Mouse (Mus musculus) embryonic facial prominence, embryonic 12.5 days (tissue): Measurements from ENCODE around the gene Gm20521. TPM values are rescaled to one million over a fixed set of nuclear protein-coding genes. Genes with fewer than 3 reads are reported as not detected.

Experiments
- ATAC-seq: fragments of 200-750 bp; cut with Nextera tagmentation; 2 replicates; pipeline ENCODE4 v1.8.0; 2017; ENCODE audit not compliant: insufficient number of reproducible peaks, insufficient read depth, low FRiP score, low TSS enrichment
- H3K27ac ChIP-seq: fragments of 300-500 bp; sonication (generic); 2 replicates; pipeline ENCODE4 v1.5.1; 2016; ENCODE audit warnings: mild to moderate bottlenecking
- H3K27me3 ChIP-seq: fragments of 300-500 bp; sonication (generic); 2 replicates; pipeline ENCODE4 v1.6.1; 2016; ENCODE audit warnings: mild to moderate bottlenecking, moderate library complexity
- H3K36me3 ChIP-seq: fragments of 300-500 bp; sonication (generic); 2 replicates; pipeline ENCODE4 v1.6.1; 2016; ENCODE audit warnings: mild to moderate bottlenecking
- H3K4me1 ChIP-seq: fragments of 300-500 bp; sonication (generic); 2 replicates; pipeline ENCODE4 v1.6.1; 2016
- H3K4me2 ChIP-seq: fragments of 300-500 bp; sonication (generic); replicated peaks from 2 replicates; pipeline ENCODE4 v1.6.1; 2016; ENCODE audit warnings: mild to moderate bottlenecking, moderate library complexity
- H3K4me3 ChIP-seq: fragments of 300-500 bp; sonication (generic); 2 replicates; pipeline ENCODE4 v1.5.1; 2016; ENCODE audit warnings: mild to moderate bottlenecking
- H3K9ac ChIP-seq: fragments of 300-500 bp; sonication (generic); 2 replicates; pipeline ENCODE4 v1.6.1; 2016; ENCODE audit warnings: mild to moderate bottlenecking, moderate library complexity
- H3K9me3 ChIP-seq: fragments of 300-500 bp; sonication (generic); 2 replicates; pipeline ENCODE4 v1.6.1; 2016; ENCODE audit warnings: mild to moderate bottlenecking, moderate library complexity
- WGBS: fragments of 180-500 bp; shearing (Covaris S2); methylation state at CpG from one replicate; pipeline ENCODE4 v1.1.7; 2016; 5-methylcytosine and 5-hydroxymethylcytosine counted together
- polyA plus RNA-seq: library from polyadenylated mRNA; unstranded; fragments of >200 nt; fragmentation: Nextera tagmentation; extraction: Ambion mirVana; gene quantifications from 2 replicates; pipeline ENCODE4 v1.2.1, GENCODE M21; 2016

The Gm20521 gene
- polyA plus RNA-seq, 1 experiment from 2014 or later = 0.24 TPM

DNA sequence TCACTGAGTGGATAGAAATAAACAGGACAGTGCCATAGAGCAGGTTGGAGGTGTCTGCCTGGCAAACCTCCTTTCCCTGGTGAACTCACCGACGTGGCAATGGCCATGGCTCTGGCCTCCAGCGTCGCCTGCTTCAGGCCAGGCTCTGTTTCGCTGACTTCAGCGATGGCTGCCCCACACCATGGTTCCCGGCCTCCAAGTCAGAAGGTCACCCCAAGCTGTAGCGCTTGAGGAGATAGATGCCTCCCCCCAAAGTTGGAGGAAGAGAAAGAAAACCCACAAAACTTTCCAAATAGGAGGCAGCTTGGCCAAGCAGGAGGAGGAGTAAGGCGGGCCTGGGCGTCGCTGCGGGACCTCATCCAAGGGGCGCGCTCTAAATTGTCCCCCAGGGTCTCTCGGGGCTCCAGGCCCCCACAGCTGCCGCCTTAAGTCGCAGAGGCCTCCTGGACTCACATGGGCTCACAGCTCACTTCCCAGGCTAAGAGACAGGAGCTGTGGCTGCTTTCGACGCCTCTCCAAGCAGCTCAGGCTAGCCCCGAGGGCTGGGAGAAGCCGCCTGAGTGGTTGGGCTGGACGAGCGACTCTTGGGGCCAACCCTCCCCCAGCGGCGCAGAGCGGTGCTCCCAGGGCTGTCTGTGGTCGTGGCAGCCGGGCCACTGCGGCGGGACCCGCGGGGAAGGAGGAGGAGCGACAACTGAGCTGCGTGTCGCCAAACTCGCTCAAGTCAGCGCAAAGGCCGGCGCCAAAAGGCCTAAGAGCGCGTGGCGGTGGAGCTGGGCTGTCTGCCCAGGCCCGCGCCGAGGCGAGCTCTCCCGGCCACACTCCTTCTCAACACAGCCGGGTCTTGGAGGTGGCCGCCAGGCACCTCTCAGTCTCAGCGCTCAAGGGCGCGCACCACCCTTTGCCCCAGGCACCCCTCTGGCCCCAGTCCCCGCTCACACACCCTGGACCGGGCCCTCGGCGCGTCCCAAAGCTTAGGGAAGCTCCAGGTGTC lies 42.4 kb downstream of the Gm20521 start, which contains the start of gene Efs:
Gene Efs, minus strand, starts transcription at position 778 of the 994 bp plus-strand sequence.
- Histone ChIP-seq H3K4me1 (peaks cover 30% of the 10 kb centered on the region), H3K9ac (peak within 1 kb of the TSS; percentile 84), H3K9me3 (peaks cover 17% of the 10 kb centered on the region), H3K4me3 (peak within 1 kb of the TSS; percentile 51), H3K4me2 (peak within 1 kb of the TSS; percentile 71), H3K27ac (peak within 1 kb of the TSS; percentile 99), H3K27me3 (no peaks in the 10 kb centered on the region), H3K36me3 (peaks cover 20% of the 10 kb centered on the region)
- 1% methylated on average over 57 of the region's 57 CpGs for WGBS
- ATAC-seq = peak; percentile 53

DNA sequence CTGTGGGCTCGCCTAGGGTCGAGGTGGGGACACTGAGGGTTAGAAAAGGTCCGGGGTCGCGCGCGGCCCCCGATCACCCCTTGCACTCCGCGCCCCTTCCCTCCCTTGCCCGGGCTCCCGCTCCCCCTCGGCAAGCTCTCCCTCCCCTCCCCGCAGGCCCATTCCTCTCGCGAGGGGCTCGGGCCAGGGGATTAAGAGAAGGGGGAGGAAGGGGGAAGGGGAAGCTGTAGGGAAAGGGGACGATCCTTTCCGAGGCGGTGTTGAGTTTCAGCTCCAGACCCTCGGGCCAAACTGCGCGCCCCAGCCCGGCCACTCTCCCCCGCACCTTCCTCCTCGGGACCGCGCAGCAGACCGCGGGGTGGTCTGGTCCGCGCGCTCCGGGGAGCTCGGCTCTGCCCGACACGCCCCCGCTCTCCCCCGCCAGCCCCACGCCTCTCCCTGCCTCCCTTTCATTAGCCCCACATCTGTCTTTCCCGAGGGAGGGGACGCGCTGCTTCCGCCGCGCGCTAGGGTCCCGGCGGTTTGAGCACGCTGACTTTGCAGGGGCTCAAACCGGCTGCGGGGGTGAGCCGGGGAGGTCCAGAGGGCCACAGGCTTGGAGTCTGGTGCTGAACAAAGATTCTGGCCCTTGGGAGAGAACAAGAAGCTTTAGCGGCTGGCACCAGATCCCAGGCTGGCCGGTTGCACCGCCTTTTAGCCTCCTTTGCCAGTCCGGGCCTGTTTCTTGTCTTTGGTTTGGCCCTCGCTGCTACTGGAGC lies 43.3 kb downstream of the Gm20521 start:
- peak; percentile 76 for ATAC-seq
- H3K9ac ChIP-seq = peak overlapping the region; percentile 84
- peaks cover 30% of the 10 kb centered on the region for H3K4me1 ChIP-seq
- peak overlapping the region; percentile 51 for H3K4me3 ChIP-seq
- no peaks in the 10 kb centered on the region for H3K27me3 ChIP-seq
- peaks cover 8% of the 10 kb centered on the region for H3K9me3 ChIP-seq
- peak overlapping the region; percentile 71 for H3K4me2 ChIP-seq
- H3K27ac ChIP-seq = peak overlapping the region; percentile 99
- peaks cover 10% of the 10 kb centered on the region for H3K36me3 ChIP-seq
- WGBS = under 1% methylated on average over 52 of the region's 58 CpGs

DNA sequence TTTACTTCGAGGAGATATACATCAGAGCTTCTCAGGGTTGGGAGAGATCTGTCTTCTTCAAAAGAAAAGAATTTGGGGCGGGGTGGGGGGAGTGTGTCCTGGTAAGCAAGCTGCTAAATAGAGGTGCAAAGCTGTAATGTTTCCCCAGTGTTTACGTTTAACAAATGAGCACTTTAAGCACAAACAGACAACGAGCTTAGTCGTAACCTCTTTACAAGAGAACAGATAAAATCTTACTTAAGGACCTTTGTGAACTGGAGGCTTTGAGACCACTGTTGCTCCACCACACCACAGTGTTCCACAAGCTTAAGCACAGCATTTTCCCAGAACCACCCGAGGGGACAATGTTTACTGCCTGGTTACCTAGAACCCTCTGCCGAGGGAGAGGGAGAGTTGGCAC lies 44.1 kb downstream of the Gm20521 start:
- peaks cover 30% of the 10 kb centered on the region for H3K4me1 ChIP-seq
- peak overlapping the region; percentile 51 for H3K4me3 ChIP-seq
- 12% methylated on average over 7 of the region's 7 CpGs for WGBS
- peaks cover 3% of the 10 kb centered on the region for H3K36me3 ChIP-seq
- peak overlapping the region; percentile 84 for H3K9ac ChIP-seq
- ATAC-seq = no peak
- no peaks in the 10 kb centered on the region for H3K27me3 ChIP-seq
- 0 out of 2 replicates have a peak, but pooled peaks cover under 1% of the 10 kb centered on the region for H3K9me3 ChIP-seq
- H3K4me2 ChIP-seq = peak overlapping the region; percentile 71
- H3K27ac ChIP-seq = peak overlapping the region; percentile 99

DNA sequence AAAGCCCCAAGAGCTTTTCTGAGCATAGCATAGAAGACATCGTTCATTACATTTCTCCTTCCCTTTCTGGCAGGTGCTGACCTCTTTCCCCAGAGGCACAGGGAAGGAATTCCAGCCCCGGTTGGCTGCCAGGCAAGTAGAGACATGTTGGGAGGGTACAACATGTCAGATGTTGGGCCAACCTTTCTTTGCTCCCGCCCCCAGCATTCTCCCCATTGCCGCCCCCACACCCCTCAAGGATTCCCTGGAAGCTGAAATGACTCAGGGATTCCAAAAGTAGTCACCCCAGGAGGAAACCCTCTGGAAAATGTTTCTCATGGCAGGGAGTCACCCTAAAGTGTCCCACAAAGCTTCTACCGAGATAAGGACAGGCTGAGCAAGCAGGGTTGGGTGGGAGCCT lies 46.6 kb downstream of the Gm20521 start:
- Histone ChIP-seq H3K27me3 (no peaks in the 10 kb centered on the region), H3K4me2 (no peak overlapping the region), H3K9me3 (no peaks in the 10 kb centered on the region), H3K36me3 (no peaks in the 10 kb centered on the region), H3K9ac (no peak overlapping the region), H3K27ac (no peak overlapping the region), H3K4me1 (peaks cover 24% of the 10 kb centered on the region), H3K4me3 (no peak overlapping the region)
- WGBS = 67% methylated on average over 5 of the region's 5 CpGs
- ATAC-seq = no peak

DNA sequence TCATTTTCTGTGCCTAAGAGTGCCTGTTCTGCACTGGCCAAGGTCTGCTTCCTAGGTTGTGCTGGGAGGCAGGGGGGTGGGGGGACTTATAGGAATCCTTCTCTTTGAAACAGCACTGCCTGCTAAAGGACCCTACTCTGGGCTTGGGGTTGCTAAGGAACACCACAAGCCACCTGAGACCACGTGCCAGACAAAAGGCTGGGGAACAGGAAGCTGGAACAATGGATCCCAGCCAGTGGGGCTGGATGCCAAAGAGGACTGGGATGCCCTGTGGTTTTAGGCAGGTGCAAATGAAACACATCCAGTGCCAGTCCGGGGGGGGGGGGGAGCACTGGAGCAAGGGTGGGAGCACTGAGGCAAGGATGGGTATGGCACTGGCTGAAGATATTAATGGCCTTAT lies 47.2 kb downstream of the Gm20521 start:
- no peak overlapping the region for H3K4me2 ChIP-seq
- peaks cover 19% of the 10 kb centered on the region for H3K4me1 ChIP-seq
- no peaks in the 10 kb centered on the region for H3K27me3 ChIP-seq
- 26% methylated on average over 2 of the region's 2 CpGs for WGBS
- no peak overlapping the region for H3K4me3 ChIP-seq
- H3K27ac ChIP-seq = no peak overlapping the region
- ATAC-seq = no peak
- no peaks in the 10 kb centered on the region for H3K36me3 ChIP-seq
- no peaks in the 10 kb centered on the region for H3K9me3 ChIP-seq
- no peak overlapping the region for H3K9ac ChIP-seq

DNA sequence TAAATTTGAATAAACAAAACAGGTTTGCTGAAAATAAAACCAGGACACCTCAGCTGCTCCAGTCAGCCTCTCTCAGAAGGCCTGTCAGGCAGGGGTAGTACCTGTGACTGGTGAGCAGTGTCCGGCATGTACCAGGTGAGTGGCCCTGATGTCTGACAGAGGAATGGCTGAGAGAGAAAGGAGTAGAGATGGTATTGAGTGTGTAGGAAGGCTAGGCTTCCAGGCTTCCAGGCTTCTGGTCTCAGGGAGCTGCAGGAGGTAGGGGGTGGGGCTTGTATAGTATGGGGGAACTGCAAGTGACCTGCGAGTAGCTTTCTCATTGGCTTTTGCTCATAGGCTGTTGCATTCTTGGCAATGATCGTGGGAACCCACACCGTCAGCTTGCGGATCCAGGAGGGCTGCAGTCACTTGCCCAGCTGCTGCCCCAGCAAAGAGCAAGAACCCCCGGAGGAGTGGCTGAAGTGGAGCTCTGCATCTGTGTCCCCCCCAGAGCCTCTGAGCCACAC lies 49.5 kb downstream of the Gm20521 start, which contains the start of gene Il25:
Gene Il25, plus strand, starts transcription at position 51 of the 506 bp plus-strand sequence.
- Histone ChIP-seq H3K9me3 (no peaks in the 10 kb centered on the region), H3K27me3 (no peaks in the 10 kb centered on the region), H3K36me3 (no peaks in the 10 kb centered on the region), H3K4me1 (peaks cover 22% of the 10 kb centered on the region), H3K4me3 (no peak within 1 kb of the TSS), H3K27ac (no peak within 1 kb of the TSS), H3K9ac (no peak within 1 kb of the TSS), H3K4me2 (no peak within 1 kb of the TSS; the same call in 1 of the 2 replicates)
- ATAC-seq = no peak
- WGBS = 29% methylated on average over 6 of the region's 6 CpGs

DNA sequence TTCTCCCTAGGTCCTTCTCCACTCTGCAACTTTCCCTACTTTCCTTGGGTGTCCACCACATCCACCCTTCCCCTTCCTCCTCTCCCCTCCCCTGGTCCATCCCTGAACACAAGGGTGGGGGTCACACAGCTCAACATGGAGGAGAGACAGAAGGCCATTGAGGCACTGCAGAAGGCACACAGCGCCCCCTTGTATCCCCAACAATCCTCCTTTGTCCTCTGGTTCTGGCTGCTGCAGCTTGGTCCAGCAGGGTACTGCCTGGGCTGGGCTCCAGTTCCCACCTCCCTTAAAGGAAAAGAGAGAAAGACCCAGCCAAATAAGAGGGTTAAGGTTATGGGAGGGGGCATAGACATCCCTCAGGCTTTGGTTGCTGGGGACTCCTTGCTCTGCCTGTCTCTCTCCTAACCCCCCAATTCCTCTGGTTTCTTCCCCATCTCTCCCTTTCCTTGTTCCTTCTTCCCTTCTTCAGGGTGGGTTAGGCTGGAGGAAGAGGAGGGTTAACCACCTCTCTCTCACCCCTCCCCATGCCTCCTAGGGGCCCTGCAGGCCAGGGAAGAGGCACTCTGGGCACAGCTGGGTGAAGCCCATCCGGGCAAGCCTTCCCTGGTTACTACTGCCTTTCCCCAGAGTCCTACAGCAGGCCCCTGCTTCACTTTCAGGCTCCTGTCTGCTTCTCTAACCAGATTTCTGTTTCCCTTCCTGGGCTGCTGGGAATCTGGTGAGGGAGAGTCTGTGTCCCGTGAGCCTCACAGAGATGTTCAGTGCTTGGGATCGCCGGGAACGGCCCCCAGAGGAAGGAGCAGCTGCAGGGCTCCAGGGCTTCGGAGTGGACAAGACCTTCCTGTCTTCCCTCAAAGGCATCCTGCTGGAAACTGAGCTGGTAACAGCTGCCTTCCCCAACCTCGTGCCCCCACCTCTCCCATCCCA lies 52.9 kb downstream of the Gm20521 start, which contains the start of gene Cmtm5:
Gene Cmtm5, plus strand, starts transcription at position 358 of the 927 bp plus-strand sequence.
- 14% methylated on average over 8 of the region's 8 CpGs for WGBS
- peak; percentile 25; the same call in 1 of the 2 replicates for ATAC-seq
- H3K27ac ChIP-seq = peak within 1 kb of the TSS; percentile 78
- no peak within 1 kb of the TSS for H3K4me3 ChIP-seq
- H3K9ac ChIP-seq = peak within 1 kb of the TSS; percentile 42; the same call in 1 of the 2 replicates
- no peaks in the 10 kb centered on the region for H3K9me3 ChIP-seq
- H3K27me3 ChIP-seq = no peaks in the 10 kb centered on the region
- H3K4me2 ChIP-seq = peak within 1 kb of the TSS; percentile 16; the same call in 1 of the 2 replicates
- no peaks in the 10 kb centered on the region for H3K36me3 ChIP-seq
- H3K4me1 ChIP-seq = peaks cover 19% of the 10 kb centered on the region

DNA sequence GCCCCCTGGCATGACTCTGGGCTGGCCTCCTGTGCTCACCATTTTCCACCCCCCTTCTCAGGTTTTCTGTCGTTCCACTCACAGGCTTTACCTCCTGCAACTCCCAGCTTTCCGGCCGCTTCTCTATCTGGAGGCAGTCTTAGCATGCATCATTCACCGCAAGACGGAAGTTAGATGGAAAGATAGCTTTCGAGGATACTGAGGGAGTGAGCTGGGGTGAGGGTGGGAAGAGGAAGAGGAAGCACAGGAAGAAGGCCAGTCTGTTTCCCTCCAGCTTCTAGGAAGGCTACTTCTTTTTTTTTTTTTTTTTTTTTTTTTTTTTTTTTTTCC lies 53.6 kb downstream of the Gm20521 start:
- H3K4me2 ChIP-seq = peak overlapping the region; percentile 16; the same call in 1 of the 2 replicates
- peak overlapping the region; percentile 78 for H3K27ac ChIP-seq
- H3K27me3 ChIP-seq = no peaks in the 10 kb centered on the region
- ATAC-seq = no peak
- no peaks in the 10 kb centered on the region for H3K9me3 ChIP-seq
- H3K36me3 ChIP-seq = no peaks in the 10 kb centered on the region
- peak overlapping the region; percentile 42; the same call in 1 of the 2 replicates for H3K9ac ChIP-seq
- H3K4me1 ChIP-seq = peaks cover 19% of the 10 kb centered on the region
- H3K4me3 ChIP-seq = no peak overlapping the region
- 30% methylated on average over 6 of the region's 6 CpGs for WGBS

DNA sequence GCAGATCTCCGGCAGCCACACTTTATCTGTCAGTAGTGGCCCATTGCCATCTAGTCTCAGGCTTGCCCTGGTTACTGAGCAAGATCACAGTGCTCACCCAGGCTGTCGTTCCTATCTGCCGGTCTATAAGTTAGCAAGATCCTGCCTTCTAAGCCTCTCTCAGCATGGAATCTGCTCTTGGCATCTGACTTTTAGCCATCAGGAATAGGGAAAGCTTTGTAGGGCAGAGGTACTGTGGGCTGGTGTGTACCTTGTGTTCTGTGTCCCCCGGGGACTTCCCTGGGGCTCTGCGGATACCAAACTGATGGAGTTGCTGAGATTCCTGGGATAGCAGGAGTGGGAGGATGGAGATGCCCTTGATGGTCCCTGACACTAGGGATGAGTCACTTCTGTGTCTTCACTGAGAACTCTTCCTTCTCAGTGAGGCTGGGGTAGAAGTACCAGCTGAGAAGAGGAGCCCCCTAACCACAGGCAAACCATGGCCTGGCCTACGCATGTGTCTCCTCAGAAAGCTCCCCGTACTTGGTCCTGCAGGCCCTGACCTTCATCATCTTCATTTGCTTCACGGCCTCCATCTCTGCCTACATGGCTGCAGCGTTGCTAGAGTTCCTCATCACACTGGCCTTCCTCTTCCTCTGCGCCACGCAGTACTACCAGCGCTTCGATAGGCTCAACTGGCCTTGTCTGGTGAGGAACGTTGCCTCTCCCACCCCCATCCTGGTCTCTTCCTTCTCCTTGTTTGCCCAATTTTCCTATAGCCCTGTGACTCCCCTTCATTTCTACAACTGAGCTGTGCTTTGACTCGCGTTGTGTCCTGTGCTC lies 54.3 kb downstream of the Gm20521 start:
- H3K9ac ChIP-seq = no peak overlapping the region
- no peak overlapping the region for H3K4me2 ChIP-seq

More for the DNA sequence above, 54.3 kb downstream of the Gm20521 start:
- no peak overlapping the region for H3K27ac ChIP-seq
- no peaks in the 10 kb centered on the region for H3K9me3 ChIP-seq
- no peaks in the 10 kb centered on the region for H3K27me3 ChIP-seq
- H3K4me1 ChIP-seq = peaks cover 19% of the 10 kb centered on the region
- no peak overlapping the region for H3K4me3 ChIP-seq
- no peak for ATAC-seq
- 89% methylated on average over 16 of the region's 16 CpGs for WGBS
- no peaks in the 10 kb centered on the region for H3K36me3 ChIP-seq
